Mouse (Mus musculus): ENCODE results near the gene Epb41l3. TPM values are rescaled to one million over a fixed set of nuclear protein-coding genes. Genes with fewer than 3 reads are reported as not detected.
A peak's percentile ranks its signal among the peaks of the same experiment; 100 is the strongest.

Epb41l3 gene
- polyA plus RNA-seq, 1 experiment from 2014 or later = 59.2 TPM

DNA sequence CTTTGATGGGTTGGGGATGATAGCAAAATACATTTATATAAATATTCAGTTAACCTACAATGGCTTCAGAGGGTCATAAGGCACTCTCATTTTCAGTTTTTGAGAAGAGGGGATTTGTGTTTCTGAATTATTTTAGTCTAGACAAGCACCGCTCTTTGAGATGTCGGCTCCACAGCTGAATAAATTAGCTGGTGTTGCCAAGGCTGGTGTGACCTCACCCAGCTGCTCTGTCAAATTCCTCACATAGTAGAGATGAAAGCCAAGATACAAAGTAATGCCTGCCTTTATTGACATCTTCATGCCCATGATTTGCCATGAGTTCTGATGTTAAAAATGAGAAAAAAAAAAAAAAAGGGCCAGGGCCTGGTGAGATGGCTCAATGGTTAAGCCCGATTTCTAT, 214.8 kb downstream of the Epb41l3 start:
- peaks cover 50% of the 10 kb centered on the region for H3K36me3 ChIP-seq
- no peaks in the 10 kb centered on the region for H3K4me1 ChIP-seq (replicated peaks)
- no peak for DNase-seq (ENCODE audit: low spot score)
- WGBS = 86% methylated on average over 3 of the region's 3 CpGs
- no peaks in the 10 kb centered on the region for H3K27me3 ChIP-seq (ENCODE audit: insufficient read depth, poor library complexity, severe bottlenecking)
- H3K4me3 ChIP-seq = no peak overlapping the region
- no peak overlapping the region for H3K27ac ChIP-seq
- H3K9me3 ChIP-seq = peaks cover 19% of the 10 kb centered on the region

DNA sequence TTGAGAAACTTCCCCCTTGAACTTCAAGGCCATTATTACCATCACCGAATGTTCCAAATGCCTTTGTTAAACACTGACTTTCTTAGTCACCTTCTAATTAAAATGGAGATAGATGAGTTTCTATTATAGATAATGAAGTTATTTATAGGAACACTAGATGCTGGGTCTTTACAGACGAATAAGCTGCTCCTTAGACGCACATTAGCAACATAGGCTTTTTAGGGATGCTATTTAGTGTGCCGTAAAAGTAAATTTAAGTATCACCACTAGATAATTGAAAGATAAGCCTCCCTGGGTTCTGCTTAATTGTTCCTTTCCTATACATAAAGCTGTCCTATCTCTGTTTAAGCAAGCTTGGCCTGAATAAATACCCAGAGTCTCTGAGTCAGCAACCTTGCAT, 226.1 kb downstream of the Epb41l3 start:
- H3K4me1 ChIP-seq (replicated peaks) = peaks cover 9% of the 10 kb centered on the region
- H3K9me3 ChIP-seq = 0 out of 2 replicates have a peak, but pooled peaks cover 2% of the 10 kb centered on the region
- H3K27me3 ChIP-seq (ENCODE audit: insufficient read depth, poor library complexity, severe bottlenecking) = no peaks in the 10 kb centered on the region
- DNase-seq (ENCODE audit: low spot score) = no peak
- no peak overlapping the region for H3K4me3 ChIP-seq
- no peak overlapping the region for H3K27ac ChIP-seq
- no peaks in the 10 kb centered on the region for H3K36me3 ChIP-seq
- WGBS = 91% methylated on average over 4 of the region's 4 CpGs

DNA sequence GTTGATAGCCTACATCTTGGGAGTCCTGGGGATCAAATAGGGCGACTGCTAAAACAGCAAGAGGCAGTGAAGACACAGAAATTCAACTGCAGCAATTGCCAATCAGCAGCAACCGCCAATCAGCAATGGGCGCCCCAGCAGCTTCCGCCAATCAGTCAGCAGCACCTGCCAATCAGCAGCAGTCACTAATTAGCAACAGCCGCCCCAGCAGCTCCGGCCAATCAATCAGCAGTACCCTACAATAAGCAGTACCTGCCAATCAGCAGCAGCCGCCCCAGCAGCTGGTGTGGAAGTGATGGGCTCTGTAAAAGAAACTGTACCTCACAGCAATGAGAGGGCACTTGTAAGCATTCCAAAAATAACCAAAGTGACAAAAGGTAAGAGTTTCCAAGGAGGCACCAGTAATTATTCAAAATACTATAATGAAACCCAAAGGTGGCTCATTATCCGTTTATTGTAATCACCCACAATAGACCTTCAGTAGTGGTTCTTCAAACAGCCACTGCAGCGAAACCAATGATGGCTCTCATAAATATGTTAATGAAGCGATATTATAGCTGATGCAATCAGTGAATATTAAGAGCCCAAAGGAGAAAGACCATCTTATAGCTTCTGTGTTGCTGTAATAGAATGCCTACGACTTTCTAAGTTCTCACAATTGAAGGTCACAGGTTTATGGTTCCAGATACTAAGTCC, 228.2 kb downstream of the Epb41l3 start:
- Histone ChIP-seq H3K27me3 (ENCODE audit: insufficient read depth, poor library complexity, severe bottlenecking) (no peaks in the 10 kb centered on the region), H3K36me3 (no peaks in the 10 kb centered on the region), H3K4me3 (no peak overlapping the region), H3K9me3 (no peaks in the 10 kb centered on the region), H3K4me1 (replicated peaks) (peaks cover 9% of the 10 kb centered on the region), H3K27ac (no peak overlapping the region)
- 68% methylated on average over 11 of the region's 11 CpGs for WGBS
- DNase-seq (ENCODE audit: low spot score) = peak; percentile 34

DNA sequence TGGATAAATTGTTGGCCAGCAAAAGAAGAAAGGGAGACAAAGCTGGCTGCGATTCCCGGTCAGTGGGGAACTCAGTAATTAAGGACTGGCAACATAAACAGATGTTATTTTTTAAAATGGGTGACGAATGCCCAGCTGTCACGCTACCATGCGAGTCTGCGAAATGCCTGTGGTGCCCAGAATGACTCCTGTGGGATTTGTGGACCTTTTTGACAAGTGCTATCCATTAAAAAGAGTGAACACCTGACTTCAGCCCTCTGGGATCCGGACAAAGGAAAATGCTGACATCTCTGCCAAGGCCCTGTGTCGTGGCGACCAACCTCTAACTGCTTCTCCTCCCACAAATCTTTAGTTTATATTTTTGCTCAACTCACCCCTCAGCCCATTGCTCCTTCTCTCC, 232.2 kb downstream of the Epb41l3 start:
- Histone ChIP-seq H3K4me1 (replicated peaks) (peaks cover 9% of the 10 kb centered on the region), H3K4me3 (no peak overlapping the region), H3K27me3 (ENCODE audit: insufficient read depth, poor library complexity, severe bottlenecking) (no peaks in the 10 kb centered on the region), H3K36me3 (no peaks in the 10 kb centered on the region), H3K9me3 (no peaks in the 10 kb centered on the region), H3K27ac (no peak overlapping the region)
- WGBS = 87% methylated on average over 9 of the region's 9 CpGs
- DNase-seq (ENCODE audit: low spot score) = no peak

DNA sequence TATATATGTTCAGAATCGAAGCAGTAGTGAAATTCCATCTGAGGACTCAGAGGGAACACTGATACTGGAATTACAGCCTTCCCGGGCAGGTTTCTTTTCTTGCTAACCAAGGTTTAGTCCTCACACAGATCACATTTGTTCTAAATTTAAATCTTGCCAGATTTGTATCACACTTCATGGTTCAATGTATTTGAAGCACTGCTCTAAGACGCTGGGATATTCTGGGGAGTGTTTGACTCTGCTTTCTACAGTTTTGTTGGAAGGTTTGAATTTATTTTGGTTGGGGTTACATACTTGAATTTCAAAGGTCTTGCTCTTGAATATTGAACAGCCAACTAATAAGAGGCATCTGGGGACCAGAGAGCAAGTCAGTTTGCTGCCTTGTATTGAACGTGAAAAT, 234.4 kb downstream of the Epb41l3 start:
- Histone ChIP-seq H3K4me3 (no peak overlapping the region), H3K36me3 (no peaks in the 10 kb centered on the region), H3K27me3 (ENCODE audit: insufficient read depth, poor library complexity, severe bottlenecking) (no peaks in the 10 kb centered on the region), H3K4me1 (replicated peaks) (no peaks in the 10 kb centered on the region), H3K9me3 (no peaks in the 10 kb centered on the region), H3K27ac (no peak overlapping the region)
- DNase-seq (ENCODE audit: low spot score) = no peak
- WGBS = 76% methylated on average over 4 of the region's 4 CpGs

DNA sequence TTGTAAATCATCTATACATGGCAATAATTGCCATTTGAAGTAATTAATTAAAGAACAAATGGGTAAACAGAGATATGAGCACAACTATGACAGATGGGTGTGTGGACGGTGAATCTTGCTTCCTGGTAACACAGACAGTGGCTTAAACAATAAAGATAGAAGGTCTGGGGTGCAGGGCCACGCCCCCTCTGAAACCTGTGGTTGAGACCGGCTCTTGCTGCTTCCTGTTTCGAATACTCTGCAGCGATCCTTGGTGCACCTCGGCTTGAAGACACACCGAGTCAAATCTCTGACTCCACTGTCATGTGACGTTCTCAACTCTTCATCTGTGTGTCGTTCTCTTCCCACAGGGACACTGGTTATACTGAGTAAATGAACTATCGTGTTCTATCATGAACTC, 245.0 kb downstream of the Epb41l3 start:
- no peaks in the 10 kb centered on the region for H3K36me3 ChIP-seq
- H3K9me3 ChIP-seq = no peaks in the 10 kb centered on the region
- WGBS = 89% methylated on average over 10 of the region's 10 CpGs
- no peaks in the 10 kb centered on the region for H3K4me1 ChIP-seq (replicated peaks)
- DNase-seq (ENCODE audit: low spot score) = no peak
- H3K27me3 ChIP-seq (ENCODE audit: insufficient read depth, poor library complexity, severe bottlenecking) = no peaks in the 10 kb centered on the region
- no peak overlapping the region for H3K4me3 ChIP-seq
- no peak overlapping the region for H3K27ac ChIP-seq

DNA sequence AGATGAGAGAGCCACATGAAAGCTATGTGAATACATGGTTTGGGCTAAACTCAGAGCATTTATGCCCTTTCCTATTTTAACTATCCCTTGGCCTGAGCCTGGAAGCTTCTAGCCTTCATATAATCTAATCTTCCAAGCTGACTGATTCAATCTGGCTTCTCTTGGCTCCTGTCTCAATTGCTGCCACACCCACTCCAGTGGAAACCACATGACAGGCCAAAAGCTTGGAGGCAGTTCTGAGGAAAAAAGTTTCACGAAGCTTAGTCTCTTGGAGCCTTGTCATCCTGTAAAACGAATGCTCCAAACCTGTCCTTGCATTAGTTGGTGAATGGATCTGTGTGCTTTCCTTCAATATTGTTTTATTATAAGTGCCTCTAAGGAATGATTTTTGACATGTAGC, 247.2 kb downstream of the Epb41l3 start:
- H3K9me3 ChIP-seq = no peaks in the 10 kb centered on the region
- H3K27ac ChIP-seq = no peak overlapping the region
- no peaks in the 10 kb centered on the region for H3K4me1 ChIP-seq (replicated peaks)
- H3K27me3 ChIP-seq (ENCODE audit: insufficient read depth, poor library complexity, severe bottlenecking) = no peaks in the 10 kb centered on the region
- no peaks in the 10 kb centered on the region for H3K36me3 ChIP-seq
- WGBS = 94% methylated on average over 2 of the region's 2 CpGs
- DNase-seq (ENCODE audit: low spot score) = no peak
- no peak overlapping the region for H3K4me3 ChIP-seq

Other genes with a start within 250 kb of the Epb41l3 start
- gene Tmem200c, start 249.1 kb upstream of the Epb41l3 start, polyA plus RNA-seq (2016; fragmentation: Nextera tagmentation; extraction: Ambion mirVana) = 1.7 and 2.6 TPM in 2 replicates

Data from hindbrain, embryonic 10.5 days (tissue).